Mouse (Mus musculus) forebrain, embryonic 15.5 days (tissue): Measurements from ENCODE around the gene Nlrp1b. TPM values are rescaled to one million over a fixed set of nuclear protein-coding genes. Genes with fewer than 3 reads are reported as not detected.

ENCODE experiments used
- ATAC-seq: fragments of 200-750 bp; cut with Nextera tagmentation; replicated peaks from 2 replicates; pipeline ENCODE4 v1.8.0; 2017; ENCODE audit warnings: mild to moderate bottlenecking, moderate TSS enrichment, moderate library complexity
- H3K27ac ChIP-seq: fragments of 300-500 bp; sonication (generic); replicated peaks from 2 replicates; pipeline ENCODE4 v1.5.1; 2015; ENCODE audit warnings: mild to moderate bottlenecking, inconsistent platforms
- H3K27me3 ChIP-seq: fragments of 300-500 bp; sonication (generic); 2 replicates; pipeline ENCODE4 v1.6.1; 2015; ENCODE audit warnings: inconsistent platforms
- H3K36me3 ChIP-seq: fragments of 300-500 bp; sonication (generic); 2 replicates; pipeline ENCODE4 v1.6.1; 2015; ENCODE audit warnings: mild to moderate bottlenecking, inconsistent platforms
- H3K4me1 ChIP-seq: fragments of 300-500 bp; sonication (generic); 2 replicates; pipeline ENCODE4 v1.6.1; 2015; ENCODE audit warnings: inconsistent platforms
- H3K4me2 ChIP-seq: fragments of 300-500 bp; sonication (generic); replicated peaks from 2 replicates; pipeline ENCODE4 v1.6.1; 2015; ENCODE audit warnings: mild to moderate bottlenecking, inconsistent platforms
- H3K4me3 ChIP-seq: fragments of 300-500 bp; sonication (generic); 2 replicates; pipeline ENCODE4 v1.5.1; 2015; ENCODE audit warnings: mild to moderate bottlenecking, inconsistent platforms
- H3K9ac ChIP-seq: fragments of 300-500 bp; sonication (generic); replicated peaks from 2 replicates; pipeline ENCODE4 v1.6.1; 2015; ENCODE audit warnings: mild to moderate bottlenecking, inconsistent platforms
- H3K9me3 ChIP-seq: fragments of 300-500 bp; sonication (generic); 2 replicates; pipeline ENCODE4 v1.6.1; 2016; ENCODE audit warnings: inconsistent platforms
- WGBS: fragments of 180-500 bp; shearing (Covaris S2); methylation state at CpG from one replicate; pipeline ENCODE4 v1.1.7; 2015; ENCODE audit warnings: mixed read lengths; 5-methylcytosine and 5-hydroxymethylcytosine counted together
- polyA plus RNA-seq: library from polyadenylated mRNA; unstranded; fragments of >200 nt; fragmentation: Nextera tagmentation; extraction: Ambion mirVana; gene quantifications from 2 replicates; pipeline ENCODE4 v1.2.1, GENCODE M21; 2015

Gene Nlrp1b
- not detected in 2 replicates for polyA plus RNA-seq

GRCm38 (mm10) chr11:71230684-71231480 lies at the start of gene Nlrp1b:
Gene Nlrp1b, minus strand, starts transcription at chr11:71230733.
- Histone ChIP-seq H3K4me1 (no peaks in the 10 kb centered on the region), H3K27me3 (no peaks in the 10 kb centered on the region), H3K27ac (no peak within 1 kb of the TSS), H3K4me3 (no peak within 1 kb of the TSS), H3K4me2 (no peak within 1 kb of the TSS), H3K9ac (no peak within 1 kb of the TSS), H3K9me3 (no peaks in the 10 kb centered on the region), H3K36me3 (no peaks in the 10 kb centered on the region)
- 90% methylated on average over 2 of the region's 2 CpGs for WGBS
- no peak for ATAC-seq

DNA sequence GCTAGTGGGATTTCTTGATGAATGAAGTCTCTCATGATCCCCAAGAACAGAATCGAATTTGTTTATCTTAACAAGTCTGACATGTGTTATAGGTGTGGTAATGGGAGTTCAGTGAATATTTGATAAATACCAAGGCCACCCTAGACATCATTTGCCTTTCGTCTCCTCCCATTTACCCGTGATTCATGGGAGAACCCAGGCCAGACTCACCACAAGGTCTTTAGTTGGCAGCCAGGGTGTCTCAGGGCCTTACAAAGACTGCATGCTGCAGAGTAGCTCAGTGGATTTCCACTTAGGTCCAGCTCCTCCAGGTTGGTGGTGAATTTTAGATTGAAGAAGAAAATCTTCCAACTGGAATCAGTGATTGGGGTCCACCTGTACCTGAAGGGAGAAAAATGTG lies 30.5 kb upstream of the Nlrp1b start:
- Histone ChIP-seq H3K9ac (no peak overlapping the region), H3K27me3 (no peaks in the 10 kb centered on the region), H3K4me1 (no peaks in the 10 kb centered on the region), H3K4me2 (no peak overlapping the region), H3K36me3 (no peaks in the 10 kb centered on the region), H3K27ac (no peak overlapping the region), H3K9me3 (no peaks in the 10 kb centered on the region), H3K4me3 (no peak overlapping the region)
- no peak for ATAC-seq
- WGBS, result 90% methylated on average over 3 of the region's 3 CpGs

GRCm38 (mm10) chr11:71251333-71251732 lies 20.8 kb upstream of the Nlrp1b start:
- no peaks in the 10 kb centered on the region for H3K27me3 ChIP-seq
- H3K36me3 ChIP-seq, result no peaks in the 10 kb centered on the region
- no peaks in the 10 kb centered on the region for H3K9me3 ChIP-seq
- no peak overlapping the region for H3K4me3 ChIP-seq
- no peak overlapping the region for H3K9ac ChIP-seq
- 94% methylated on average over 5 of the region's 5 CpGs for WGBS
- no peaks in the 10 kb centered on the region for H3K4me1 ChIP-seq
- H3K4me2 ChIP-seq, result no peak overlapping the region
- no peak for ATAC-seq
- no peak overlapping the region for H3K27ac ChIP-seq

DNA sequence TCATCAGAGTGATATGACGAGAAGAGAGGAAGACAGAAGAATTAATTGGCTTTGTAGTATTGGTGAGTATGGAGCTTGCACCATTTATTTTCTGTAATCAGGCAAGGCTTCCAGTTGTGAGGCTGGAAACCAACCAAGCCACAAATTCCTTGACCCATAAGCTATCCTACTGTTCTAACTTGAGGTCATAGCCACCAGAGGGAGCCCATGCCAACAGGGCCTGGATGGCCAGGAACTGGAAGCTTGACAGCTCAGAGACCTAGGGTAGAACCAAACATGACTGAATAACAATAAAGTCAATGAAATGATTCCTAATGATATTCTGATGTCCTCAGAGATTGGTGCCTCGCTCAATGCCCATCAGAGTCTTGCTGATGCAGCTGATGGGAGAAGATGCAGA lies 5.9 kb downstream of the Nlrp1b start:
- no peak overlapping the region for H3K9ac ChIP-seq
- WGBS, result 77% methylated on average over 2 of the region's 2 CpGs
- no peak overlapping the region for H3K4me2 ChIP-seq
- no peaks in the 10 kb centered on the region for H3K27me3 ChIP-seq
- no peak overlapping the region for H3K27ac ChIP-seq
- H3K36me3 ChIP-seq, result no peaks in the 10 kb centered on the region
- H3K4me3 ChIP-seq, result no peak overlapping the region
- no peaks in the 10 kb centered on the region for H3K9me3 ChIP-seq
- H3K4me1 ChIP-seq, result no peaks in the 10 kb centered on the region
- ATAC-seq, result no peak

- ATAC-seq, result no peak
- Histone ChIP-seq H3K9me3 (no peaks in the 10 kb centered on the region), H3K9ac (no peak overlapping the region), H3K27me3 (no peaks in the 10 kb centered on the region), H3K4me2 (no peak overlapping the region), H3K4me3 (no peak overlapping the region), H3K27ac (no peak overlapping the region), H3K36me3 (no peaks in the 10 kb centered on the region), H3K4me1 (no peaks in the 10 kb centered on the region)
- 91% methylated on average over 4 of the region's 4 CpGs for WGBS
Observed at GRCm38 (mm10) chr11:71202703-71203102, 27.8 kb downstream of the Nlrp1b start.

GRCm38 (mm10) chr11:71199349-71199748 lies 31.2 kb downstream of the Nlrp1b start:
- no peaks in the 10 kb centered on the region for H3K27me3 ChIP-seq
- no peak overlapping the region for H3K9ac ChIP-seq
- no peaks in the 10 kb centered on the region for H3K4me1 ChIP-seq
- H3K36me3 ChIP-seq, result no peaks in the 10 kb centered on the region
- H3K9me3 ChIP-seq, result no peaks in the 10 kb centered on the region
- H3K4me2 ChIP-seq, result no peak overlapping the region
- H3K4me3 ChIP-seq, result no peak overlapping the region
- no peak for ATAC-seq
- WGBS, result 89% methylated on average over 2 of the region's 2 CpGs
- H3K27ac ChIP-seq, result no peak overlapping the region

DNA sequence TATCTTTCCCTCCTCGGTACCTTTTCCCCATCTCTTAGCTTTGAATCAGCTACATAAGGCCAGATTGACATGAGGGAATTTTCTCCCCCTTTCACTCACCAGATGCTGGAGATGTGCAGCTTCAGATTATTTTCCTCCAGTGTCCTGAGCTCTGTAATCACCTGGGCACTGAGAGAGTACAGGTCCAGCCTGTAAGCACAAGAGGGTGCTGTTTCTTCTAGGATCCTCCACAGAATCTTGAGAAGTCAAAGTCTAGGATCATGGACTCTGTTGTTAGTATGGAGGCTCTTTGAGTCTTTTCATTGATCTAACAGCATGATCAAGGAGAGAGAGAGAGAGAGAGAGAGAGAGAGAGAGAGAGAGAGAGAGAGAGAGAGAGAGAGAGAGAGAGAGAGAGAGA lies 60.9 kb downstream of the Nlrp1b start:
- H3K4me2 ChIP-seq, result no peak overlapping the region
- H3K9ac ChIP-seq, result no peak overlapping the region
- H3K4me1 ChIP-seq, result no peaks in the 10 kb centered on the region
- no peak overlapping the region for H3K4me3 ChIP-seq
- no peaks in the 10 kb centered on the region for H3K27me3 ChIP-seq
- no peak overlapping the region for H3K27ac ChIP-seq
- WGBS, result 84% methylated on average over 1 of the region's 1 CpGs
- no peak for ATAC-seq
- no peaks in the 10 kb centered on the region for H3K9me3 ChIP-seq
- no peaks in the 10 kb centered on the region for H3K36me3 ChIP-seq

DNA sequence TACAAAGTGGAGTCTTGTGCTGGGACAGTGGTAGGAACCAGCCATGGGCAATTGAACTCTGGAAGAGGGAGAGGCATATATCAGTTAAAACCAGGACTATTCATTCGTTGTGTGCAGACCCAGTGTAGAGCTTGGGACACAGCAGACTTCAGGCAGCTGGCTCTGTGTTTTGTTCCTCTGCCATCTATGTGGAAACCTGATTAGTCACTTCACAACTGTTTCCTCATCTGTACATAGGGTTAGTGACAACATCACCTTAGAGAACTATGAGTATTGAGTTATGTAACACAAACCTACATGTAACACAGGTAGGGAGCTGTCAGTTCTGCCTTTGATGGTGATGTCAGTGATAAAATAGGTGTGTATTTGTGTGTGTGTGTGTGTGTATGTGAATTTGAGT lies 66.4 kb downstream of the Nlrp1b start:
- ATAC-seq, result no peak
- Histone ChIP-seq H3K27ac (no peak overlapping the region), H3K9me3 (no peaks in the 10 kb centered on the region), H3K9ac (no peak overlapping the region), H3K4me3 (no peak overlapping the region), H3K36me3 (no peaks in the 10 kb centered on the region), H3K27me3 (no peaks in the 10 kb centered on the region), H3K4me2 (no peak overlapping the region), H3K4me1 (no peaks in the 10 kb centered on the region)
- 83% methylated on average over 1 of the region's 1 CpGs for WGBS

GRCm38 (mm10) chr11:71159439-71160136 lies 70.9 kb downstream of the Nlrp1b start:
- Histone ChIP-seq H3K4me1 (no peaks in the 10 kb centered on the region), H3K27me3 (no peaks in the 10 kb centered on the region), H3K27ac (no peak overlapping the region), H3K9ac (no peak overlapping the region), H3K9me3 (no peaks in the 10 kb centered on the region), H3K4me2 (no peak overlapping the region), H3K4me3 (no peak overlapping the region), H3K36me3 (no peaks in the 10 kb centered on the region)
- ATAC-seq, result no peak
- WGBS, result 83% methylated on average over 3 of the region's 3 CpGs

DNA sequence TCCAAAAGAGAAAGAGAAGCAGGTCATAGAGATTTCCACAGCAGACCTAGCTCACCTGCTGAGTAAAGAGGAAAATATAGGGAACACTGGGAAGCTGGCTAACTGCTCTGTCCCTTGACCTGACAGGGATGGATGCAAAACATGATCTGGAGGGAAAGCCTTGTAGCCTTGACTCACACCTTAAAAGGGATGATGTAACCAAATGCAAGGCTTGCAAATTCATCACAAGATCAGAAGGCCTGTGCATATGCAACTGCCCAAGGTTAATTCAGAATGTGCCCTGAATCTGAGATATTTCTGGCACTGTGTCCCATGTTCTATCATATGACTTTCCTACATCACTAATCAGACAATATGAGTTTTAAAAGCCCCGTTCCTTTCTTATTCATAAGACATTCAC lies 75.3 kb downstream of the Nlrp1b start:
- H3K4me2 ChIP-seq, result no peak overlapping the region
- WGBS, result 83% methylated on average over 1 of the region's 1 CpGs
- H3K27ac ChIP-seq, result no peak overlapping the region
- no peak overlapping the region for H3K9ac ChIP-seq
- H3K4me1 ChIP-seq, result no peaks in the 10 kb centered on the region
- H3K27me3 ChIP-seq, result no peaks in the 10 kb centered on the region
- no peak for ATAC-seq
- H3K36me3 ChIP-seq, result no peaks in the 10 kb centered on the region
- H3K4me3 ChIP-seq, result no peak overlapping the region
- H3K9me3 ChIP-seq, result no peaks in the 10 kb centered on the region

- ATAC-seq, result no peak
- H3K9me3 ChIP-seq, result no peaks in the 10 kb centered on the region
- H3K4me3 ChIP-seq, result no peak within 1 kb of the TSS
- H3K4me2 ChIP-seq, result no peak within 1 kb of the TSS
- WGBS, result 91% methylated on average over 3 of the region's 3 CpGs
- no peak within 1 kb of the TSS for H3K9ac ChIP-seq
- no peaks in the 10 kb centered on the region for H3K27me3 ChIP-seq
- no peaks in the 10 kb centered on the region for H3K4me1 ChIP-seq
- H3K36me3 ChIP-seq, result no peaks in the 10 kb centered on the region
- no peak within 1 kb of the TSS for H3K27ac ChIP-seq
Observed at GRCm38 (mm10) chr11:71144661-71145060, 85.9 kb downstream of the Nlrp1b start, which contains the start of gene Nlrp1a. Gene Nlrp1a, minus strand, starts transcription at chr11:71144704.

DNA sequence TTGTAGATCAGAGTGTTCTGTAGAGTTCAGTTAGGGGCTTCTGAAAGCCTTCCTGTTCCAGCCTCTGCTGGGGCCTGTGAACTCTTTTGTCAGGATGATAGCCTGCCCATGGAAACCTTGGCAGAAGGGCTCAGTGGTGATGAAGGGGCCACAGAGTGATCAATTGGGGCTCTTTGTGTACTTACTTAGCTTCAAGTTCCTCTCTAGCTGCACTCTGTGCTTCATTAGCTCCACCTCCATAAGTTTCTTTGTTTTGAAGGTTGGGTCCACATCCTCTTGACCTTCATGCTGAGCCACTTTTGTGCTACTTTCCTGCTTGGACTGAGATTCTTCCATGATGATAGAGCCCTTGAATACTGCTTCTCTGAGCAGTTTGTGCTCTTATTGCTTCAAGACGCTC lies 88.5 kb downstream of the Nlrp1b start:
- Histone ChIP-seq H3K27me3 (no peaks in the 10 kb centered on the region), H3K36me3 (no peaks in the 10 kb centered on the region), H3K4me3 (no peak overlapping the region), H3K4me1 (no peaks in the 10 kb centered on the region), H3K9ac (no peak overlapping the region), H3K27ac (no peak overlapping the region), H3K4me2 (no peak overlapping the region), H3K9me3 (no peaks in the 10 kb centered on the region)
- WGBS, result 93% methylated on average over 1 of the region's 1 CpGs
- ATAC-seq, result no peak
